Mouse (Mus musculus): ENCODE results near the gene Apom. TPM values are rescaled to one million over a fixed set of nuclear protein-coding genes. Genes with fewer than 3 reads are reported as not detected.

Apom gene
- polyA plus RNA-seq, 1 experiment from 2014 or later, result 10.4 TPM

- no peaks in the 10 kb centered on the region for H3K27me3 ChIP-seq (ENCODE audit: control insufficient read depth, insufficient read depth, low read length)
- peak overlapping the region; percentile 97 for H3K9ac ChIP-seq (ENCODE audit: low read depth, low read length)
- peaks cover 55% of the 10 kb centered on the region for H3K36me3 ChIP-seq (ENCODE audit: control insufficient read depth, insufficient read depth, low read length)
- no peak overlapping the region for H3K27ac ChIP-seq (ENCODE audit: low read depth, low read length)
- 65% methylated on average over 14 of the region's 14 CpGs for WGBS
- no peak for ATAC-seq (ENCODE audit: low FRiP score, low TSS enrichment)
- peaks cover 20% of the 10 kb centered on the region; the same call in 1 of the 2 replicates for H3K4me1 ChIP-seq (ENCODE audit: control insufficient read depth, insufficient read depth, low read length)
- H3K4me2 ChIP-seq (replicated peaks; ENCODE audit: low read depth, low read length), result peak overlapping the region; percentile 98
- peak overlapping the region; percentile 87 for H3K4me3 ChIP-seq (ENCODE audit: low read length)
- H3K9me3 ChIP-seq (ENCODE audit: control insufficient read depth, low read length), result no peaks in the 10 kb centered on the region
Observed at GRCm38 (mm10) chr17:35162121-35162520, 30.3 kb upstream of the Apom start.

GRCm38 (mm10) chr17:35161421-35161820 lies 29.6 kb upstream of the Apom start:
- no peaks in the 10 kb centered on the region for H3K27me3 ChIP-seq (ENCODE audit: control insufficient read depth, insufficient read depth, low read length)
- no peaks in the 10 kb centered on the region for H3K9me3 ChIP-seq (ENCODE audit: control insufficient read depth, low read length)
- no peak overlapping the region for H3K4me2 ChIP-seq (replicated peaks; ENCODE audit: low read depth, low read length)
- WGBS, result 76% methylated on average over 11 of the region's 11 CpGs
- no peak overlapping the region for H3K4me3 ChIP-seq (ENCODE audit: low read length)
- H3K27ac ChIP-seq (ENCODE audit: low read depth, low read length), result no peak overlapping the region
- peaks cover 20% of the 10 kb centered on the region; the same call in 1 of the 2 replicates for H3K4me1 ChIP-seq (ENCODE audit: control insufficient read depth, insufficient read depth, low read length)
- no peak for ATAC-seq (ENCODE audit: low FRiP score, low TSS enrichment)
- peaks cover 62% of the 10 kb centered on the region for H3K36me3 ChIP-seq (ENCODE audit: control insufficient read depth, insufficient read depth, low read length)
- peak overlapping the region; percentile 32; the same call in 1 of the 2 replicates for H3K9ac ChIP-seq (ENCODE audit: low read depth, low read length)

GRCm38 (mm10) chr17:35159638-35160037 lies 27.8 kb upstream of the Apom start:
- H3K4me1 ChIP-seq (ENCODE audit: control insufficient read depth, insufficient read depth, low read length), result peaks cover 20% of the 10 kb centered on the region; the same call in 1 of the 2 replicates
- H3K36me3 ChIP-seq (ENCODE audit: control insufficient read depth, insufficient read depth, low read length), result peaks cover 80% of the 10 kb centered on the region
- H3K27me3 ChIP-seq (ENCODE audit: control insufficient read depth, insufficient read depth, low read length), result no peaks in the 10 kb centered on the region
- 87% methylated on average over 7 of the region's 7 CpGs for WGBS
- H3K27ac ChIP-seq (ENCODE audit: low read depth, low read length), result no peak overlapping the region
- H3K9ac ChIP-seq (ENCODE audit: low read depth, low read length), result no peak overlapping the region
- ATAC-seq (ENCODE audit: low FRiP score, low TSS enrichment), result no peak
- H3K4me2 ChIP-seq (replicated peaks; ENCODE audit: low read depth, low read length), result no peak overlapping the region
- H3K9me3 ChIP-seq (ENCODE audit: control insufficient read depth, low read length), result no peaks in the 10 kb centered on the region
- no peak overlapping the region for H3K4me3 ChIP-seq (ENCODE audit: low read length)

- WGBS, result 93% methylated on average over 16 of the region's 16 CpGs
- Histone ChIP-seq H3K27me3 (ENCODE audit: control insufficient read depth, insufficient read depth, low read length) (no peaks in the 10 kb centered on the region), H3K4me3 (ENCODE audit: low read length) (no peak overlapping the region), H3K36me3 (ENCODE audit: control insufficient read depth, insufficient read depth, low read length) (peaks cover 86% of the 10 kb centered on the region), H3K4me1 (ENCODE audit: control insufficient read depth, insufficient read depth, low read length) (peaks cover 20% of the 10 kb centered on the region; the same call in 1 of the 2 replicates), H3K9ac (ENCODE audit: low read depth, low read length) (no peak overlapping the region), H3K27ac (ENCODE audit: low read depth, low read length) (no peak overlapping the region), H3K9me3 (ENCODE audit: control insufficient read depth, low read length) (no peaks in the 10 kb centered on the region), H3K4me2 (replicated peaks; ENCODE audit: low read depth, low read length) (no peak overlapping the region)
- ATAC-seq (ENCODE audit: low FRiP score, low TSS enrichment), result no peak
Observed at GRCm38 (mm10) chr17:35158850-35159593, 27.2 kb upstream of the Apom start.

- H3K27ac ChIP-seq (ENCODE audit: low read depth, low read length), result no peak overlapping the region
- H3K9ac ChIP-seq (ENCODE audit: low read depth, low read length), result no peak overlapping the region
- H3K4me3 ChIP-seq (ENCODE audit: low read length), result no peak overlapping the region
- H3K4me2 ChIP-seq (replicated peaks; ENCODE audit: low read depth, low read length), result no peak overlapping the region
- H3K9me3 ChIP-seq (ENCODE audit: control insufficient read depth, low read length), result no peaks in the 10 kb centered on the region
- peaks cover 99% of the 10 kb centered on the region for H3K36me3 ChIP-seq (ENCODE audit: control insufficient read depth, insufficient read depth, low read length)
- H3K4me1 ChIP-seq (ENCODE audit: control insufficient read depth, insufficient read depth, low read length), result peaks cover 14% of the 10 kb centered on the region; the same call in 1 of the 2 replicates
- no peak for ATAC-seq (ENCODE audit: low FRiP score, low TSS enrichment)
- WGBS, result 90% methylated on average over 8 of the region's 8 CpGs
- no peaks in the 10 kb centered on the region for H3K27me3 ChIP-seq (ENCODE audit: control insufficient read depth, insufficient read depth, low read length)
Observed at GRCm38 (mm10) chr17:35157661-35158175, 25.9 kb upstream of the Apom start.

- no peak overlapping the region for H3K4me3 ChIP-seq (ENCODE audit: low read length)
- no peaks in the 10 kb centered on the region for H3K27me3 ChIP-seq (ENCODE audit: control insufficient read depth, insufficient read depth, low read length)
- H3K4me2 ChIP-seq (replicated peaks; ENCODE audit: low read depth, low read length), result no peak overlapping the region
- H3K9me3 ChIP-seq (ENCODE audit: control insufficient read depth, low read length), result no peaks in the 10 kb centered on the region
- H3K27ac ChIP-seq (ENCODE audit: low read depth, low read length), result no peak overlapping the region
- peaks cover 100% of the 10 kb centered on the region for H3K36me3 ChIP-seq (ENCODE audit: control insufficient read depth, insufficient read depth, low read length)
- WGBS, result 94% methylated on average over 8 of the region's 8 CpGs
- peaks cover 10% of the 10 kb centered on the region; the same call in 1 of the 2 replicates for H3K4me1 ChIP-seq (ENCODE audit: control insufficient read depth, insufficient read depth, low read length)
- no peak for ATAC-seq (ENCODE audit: low FRiP score, low TSS enrichment)
- no peak overlapping the region for H3K9ac ChIP-seq (ENCODE audit: low read depth, low read length)
Observed at GRCm38 (mm10) chr17:35157254-35157653, 25.4 kb upstream of the Apom start.

GRCm38 (mm10) chr17:35156461-35157200 lies 24.8 kb upstream of the Apom start:
- H3K4me3 ChIP-seq (ENCODE audit: low read length), result no peak overlapping the region
- 89% methylated on average over 33 of the region's 33 CpGs for WGBS
- H3K9me3 ChIP-seq (ENCODE audit: control insufficient read depth, low read length), result no peaks in the 10 kb centered on the region
- peaks cover 100% of the 10 kb centered on the region for H3K36me3 ChIP-seq (ENCODE audit: control insufficient read depth, insufficient read depth, low read length)
- no peak overlapping the region for H3K9ac ChIP-seq (ENCODE audit: low read depth, low read length)
- no peak overlapping the region for H3K27ac ChIP-seq (ENCODE audit: low read depth, low read length)
- 0 out of 2 replicates have a peak, but pooled peaks cover 4% of the 10 kb centered on the region for H3K4me1 ChIP-seq (ENCODE audit: control insufficient read depth, insufficient read depth, low read length)
- no peaks in the 10 kb centered on the region for H3K27me3 ChIP-seq (ENCODE audit: control insufficient read depth, insufficient read depth, low read length)
- H3K4me2 ChIP-seq (replicated peaks; ENCODE audit: low read depth, low read length), result no peak overlapping the region
- ATAC-seq (ENCODE audit: low FRiP score, low TSS enrichment), result no peak

GRCm38 (mm10) chr17:35155451-35155850 lies 23.6 kb upstream of the Apom start:
- Histone ChIP-seq H3K9ac (ENCODE audit: low read depth, low read length) (no peak overlapping the region), H3K36me3 (ENCODE audit: control insufficient read depth, insufficient read depth, low read length) (peaks cover 98% of the 10 kb centered on the region), H3K4me1 (ENCODE audit: control insufficient read depth, insufficient read depth, low read length) (no peaks in the 10 kb centered on the region), H3K9me3 (ENCODE audit: control insufficient read depth, low read length) (no peaks in the 10 kb centered on the region), H3K27ac (ENCODE audit: low read depth, low read length) (no peak overlapping the region), H3K27me3 (ENCODE audit: control insufficient read depth, insufficient read depth, low read length) (no peaks in the 10 kb centered on the region), H3K4me3 (ENCODE audit: low read length) (no peak overlapping the region), H3K4me2 (replicated peaks; ENCODE audit: low read depth, low read length) (no peak overlapping the region)
- 89% methylated on average over 12 of the region's 12 CpGs for WGBS
- no peak for ATAC-seq (ENCODE audit: low FRiP score, low TSS enrichment)

- Histone ChIP-seq H3K27me3 (ENCODE audit: control insufficient read depth, insufficient read depth, low read length) (no peaks in the 10 kb centered on the region), H3K9ac (ENCODE audit: low read depth, low read length) (no peak overlapping the region), H3K4me1 (ENCODE audit: control insufficient read depth, insufficient read depth, low read length) (no peaks in the 10 kb centered on the region), H3K4me2 (replicated peaks; ENCODE audit: low read depth, low read length) (no peak overlapping the region), H3K27ac (ENCODE audit: low read depth, low read length) (no peak overlapping the region), H3K4me3 (ENCODE audit: low read length) (no peak overlapping the region), H3K9me3 (ENCODE audit: control insufficient read depth, low read length) (no peaks in the 10 kb centered on the region), H3K36me3 (ENCODE audit: control insufficient read depth, insufficient read depth, low read length) (peaks cover 98% of the 10 kb centered on the region)
- WGBS, result 91% methylated on average over 7 of the region's 7 CpGs
- no peak for ATAC-seq (ENCODE audit: low FRiP score, low TSS enrichment)
Observed at GRCm38 (mm10) chr17:35154616-35155015, 22.8 kb upstream of the Apom start.

Data from kidney, embryonic 14.5 days (tissue).